Mouse (Mus musculus) adrenal gland, adult 10 weeks (tissue): Measurements from ENCODE around the gene Ccdc97. TPM values are rescaled to one million over a fixed set of nuclear protein-coding genes. Genes with fewer than 3 reads are reported as not detected.

Experiments
- polyA plus RNA-seq: library from polyadenylated mRNA; stranded (reverse); fragments of 350-450 nt; fragmentation: Illumina TruSeq; extraction: RNeasy Lipid Tissue Mini Kit (QIAGEN cat#74804); gene quantifications from one replicate; pipeline ENCODE4 v1.2.3, GENCODE M21; 2014; ENCODE audit warnings: low read depth, low replicate concordance

Ccdc97 gene
- 2.7 TPM for polyA plus RNA-seq

DNA sequence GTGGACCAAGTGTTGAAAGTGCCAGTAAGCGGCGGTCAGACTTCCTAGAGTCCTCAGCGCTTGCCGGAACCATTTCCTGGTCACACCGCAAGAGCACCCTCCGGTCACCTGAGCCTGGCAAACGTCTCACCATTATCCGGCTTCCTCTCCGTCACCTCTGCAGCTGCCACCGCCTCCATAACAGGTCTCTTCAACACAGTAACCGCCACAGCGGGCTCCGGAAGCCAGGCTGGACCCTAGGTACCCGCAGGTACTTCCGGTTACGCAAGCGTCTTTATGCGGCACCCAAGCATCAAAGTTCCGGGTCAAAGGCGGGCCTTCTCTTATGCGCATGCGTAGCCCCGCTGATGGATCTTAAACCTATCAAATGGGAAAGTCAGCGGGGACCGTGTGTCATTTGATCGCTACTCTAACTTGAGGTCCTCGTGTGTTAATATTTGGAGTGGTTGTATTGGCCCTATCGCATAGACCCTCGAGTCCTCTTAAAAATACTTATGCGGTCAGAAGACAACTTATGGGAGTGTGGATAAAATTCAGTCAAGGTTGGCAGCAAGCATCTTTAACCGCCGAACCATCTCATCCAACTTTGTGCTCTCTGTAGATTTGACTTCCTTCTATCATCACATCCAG, at the start of gene Ccdc97:
TSS of gene Ccdc97 (minus strand) at position 301 of the 630 bp plus-strand sequence.

DNA sequence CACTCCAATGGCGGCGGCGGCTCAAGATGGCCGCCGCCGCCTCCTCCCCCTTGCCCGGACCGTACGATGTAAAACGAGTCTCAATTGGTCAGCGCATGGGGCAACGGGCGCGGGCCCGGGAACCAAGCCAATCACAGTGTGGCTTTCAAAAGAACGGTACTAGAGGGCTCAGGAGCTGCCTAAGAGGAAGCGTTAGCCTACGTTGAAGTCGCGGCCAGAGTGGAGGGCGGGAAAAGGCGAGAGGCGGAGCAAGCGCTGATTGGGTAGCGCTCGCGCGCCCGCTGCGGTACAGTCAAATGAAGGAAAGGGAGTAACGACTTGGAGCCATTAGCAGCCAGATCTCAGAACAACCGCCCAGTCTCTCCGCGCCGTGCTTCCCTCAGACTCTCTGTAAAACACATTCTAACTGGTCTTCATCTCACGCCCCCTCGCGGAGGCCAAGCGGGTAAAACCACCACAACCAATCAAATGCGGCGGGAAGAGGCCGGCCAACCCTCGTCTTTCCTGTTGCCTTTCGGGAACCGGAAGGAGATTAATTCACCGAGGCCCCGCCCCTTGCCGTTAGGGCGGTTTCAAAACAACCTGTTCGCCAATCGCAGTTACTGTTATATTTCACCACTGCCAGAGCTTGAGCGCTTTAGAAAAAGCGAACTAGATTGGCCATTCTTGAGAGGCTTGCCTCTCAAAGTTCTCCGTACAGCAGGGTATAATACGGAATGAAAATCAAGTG, 36.0 kb upstream of the Ccdc97 start, which contains the start of gene Hnrnpul1:
TSS of gene Hnrnpul1 (minus strand) at position 20 of the 730 bp plus-strand sequence.

DNA sequence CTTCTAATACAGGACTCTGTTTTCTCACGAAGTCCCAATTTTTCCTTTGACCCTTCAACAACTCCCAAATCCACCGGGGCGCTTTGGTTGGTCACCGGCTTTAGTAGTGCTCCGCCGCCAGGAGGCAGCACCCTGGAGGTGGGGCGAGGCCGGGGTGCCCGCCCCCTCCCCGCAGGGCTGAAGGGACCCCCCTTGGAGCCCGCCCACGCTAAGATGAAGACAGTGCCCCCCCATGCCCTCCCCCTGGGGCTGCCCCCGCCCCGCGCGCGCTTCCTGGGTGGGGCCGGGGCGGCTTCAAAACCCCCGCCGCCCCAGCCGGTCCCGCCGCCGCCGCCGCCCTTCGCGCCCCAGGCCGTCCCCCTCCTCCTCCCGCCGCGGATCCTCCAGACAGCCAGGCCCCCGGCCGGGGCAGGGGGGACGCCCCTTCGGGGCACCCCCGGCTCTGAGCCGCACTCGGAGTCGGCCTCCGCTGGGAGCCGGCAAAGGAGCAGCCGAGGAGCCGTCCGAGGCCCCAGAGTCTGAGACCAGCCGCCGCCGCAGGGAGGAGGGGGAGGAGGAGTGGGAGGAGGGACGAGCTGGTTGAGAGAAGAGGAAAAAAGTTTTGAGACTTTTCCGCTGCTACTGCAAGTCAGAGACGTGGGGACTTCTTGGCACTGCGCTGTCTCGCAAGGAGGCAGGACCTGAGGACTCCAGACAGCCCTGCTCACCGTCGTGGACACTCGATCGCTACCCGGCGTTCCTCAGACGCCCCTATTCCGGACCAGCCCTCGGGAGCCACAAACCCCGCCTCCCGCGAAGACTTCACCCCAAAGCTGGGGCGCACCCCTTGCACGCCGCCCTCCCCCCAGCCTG, 32.0 kb downstream of the Ccdc97 start, which contains the start of gene Tgfb1:
TSS of gene Tgfb1 (plus strand) at position 323 of the 852 bp plus-strand sequence.

DNA sequence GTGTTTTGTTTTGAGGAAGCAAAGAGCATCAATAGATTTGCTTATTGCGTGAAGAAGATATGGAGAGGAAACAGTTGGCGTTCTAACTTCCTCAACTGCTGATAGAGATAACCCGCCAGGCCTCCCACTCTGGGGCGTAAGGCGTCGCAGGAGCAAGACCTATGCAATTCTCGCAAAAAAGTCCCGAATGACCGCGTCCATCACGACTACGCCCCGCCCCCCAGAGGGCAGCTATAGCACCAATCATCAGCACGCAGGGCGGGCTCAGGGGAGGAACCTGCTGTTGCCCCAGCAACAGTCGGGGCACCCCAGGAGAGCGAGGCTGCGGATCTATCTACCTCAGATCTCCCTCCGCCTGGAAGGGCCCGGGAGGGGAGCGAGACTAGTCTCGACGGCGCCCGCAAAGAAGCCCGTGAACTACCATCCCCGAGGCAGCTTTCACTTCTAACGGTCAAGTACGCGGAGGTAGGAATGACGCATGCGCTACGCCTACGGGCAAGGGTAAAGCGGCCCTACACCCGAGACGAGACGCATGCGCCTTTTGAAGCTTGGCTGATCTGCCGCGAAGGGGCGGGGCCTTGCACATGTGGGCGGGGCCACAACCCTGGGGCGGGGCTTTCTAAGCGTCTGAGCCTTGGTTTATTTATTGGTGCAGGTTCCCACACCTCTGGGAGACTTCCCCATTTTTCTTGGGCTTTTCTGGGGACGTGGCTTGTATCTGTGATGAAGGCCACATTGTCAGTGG, 38.2 kb downstream of the Ccdc97 start, which contains the start of gene B9d2:
TSS of gene B9d2 (plus strand) at position 267 of the 745 bp plus-strand sequence.

DNA sequence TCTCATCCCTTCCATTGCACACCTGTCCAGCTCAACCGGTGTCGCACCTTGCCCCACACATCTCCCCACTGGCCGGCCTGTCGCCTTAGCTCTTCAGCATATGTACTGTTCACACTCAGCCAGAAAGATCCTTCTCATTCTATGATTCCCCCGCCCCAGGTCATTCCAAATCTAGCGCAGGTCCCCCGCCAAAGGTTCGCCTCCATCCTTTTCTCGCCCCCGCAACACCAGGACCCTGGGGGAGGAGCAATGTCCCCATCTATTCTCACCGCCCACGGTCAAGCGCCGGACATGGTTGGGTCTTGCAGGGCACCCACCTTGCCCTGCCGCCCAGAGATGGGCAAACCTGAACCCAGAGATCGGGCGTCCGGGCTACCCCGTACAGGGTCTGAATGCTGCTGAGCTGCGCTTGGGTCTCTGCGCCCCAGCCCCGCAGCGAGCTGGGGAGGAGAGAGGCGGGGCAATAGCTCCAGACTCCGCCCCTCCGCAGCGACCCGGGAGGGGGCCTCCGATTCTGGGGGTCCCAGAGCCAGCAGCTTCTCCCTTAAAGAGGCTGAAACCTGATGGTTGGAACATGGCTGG, 44.1 kb downstream of the Ccdc97 start, which contains the start of gene Tmem91:
TSS of gene Tmem91 (minus strand) at position 448 of the 582 bp plus-strand sequence.

Other genes starting within 250 kb of the Ccdc97 start
- 69.6 TPM for gene Ceacam1, start 241.5 kb downstream of the Ccdc97 start, polyA plus RNA-seq
- gene Ceacam2, start 179.2 kb downstream of the Ccdc97 start, polyA plus RNA-seq = not detected
- gene Erich4, start 103.2 kb downstream of the Ccdc97 start, polyA plus RNA-seq = not detected
- 10.8 TPM for gene Dmac2, start 99.7 kb downstream of the Ccdc97 start, polyA plus RNA-seq
- not detected for gene B3gnt8, start 92.4 kb downstream of the Ccdc97 start, polyA plus RNA-seq
- not detected for gene Bckdha, start 60.1 kb downstream of the Ccdc97 start, polyA plus RNA-seq
- 0.29 TPM for gene Exosc5, start 59.9 kb downstream of the Ccdc97 start, polyA plus RNA-seq
- not detected for gene Tmem91, start 43.9 kb downstream of the Ccdc97 start, polyA plus RNA-seq
- gene B9d2, start 38.3 kb downstream of the Ccdc97 start, polyA plus RNA-seq = not detected
- gene Tgfb1, start 32.1 kb downstream of the Ccdc97 start, polyA plus RNA-seq = 3.4 TPM
- 34.8 TPM for gene Hnrnpul1, start 35.7 kb upstream of the Ccdc97 start, polyA plus RNA-seq
- gene Axl, start 69.6 kb upstream of the Ccdc97 start, polyA plus RNA-seq = 26.1 TPM
- 0.17 TPM for gene Cyp2s1, start 97.8 kb upstream of the Ccdc97 start, polyA plus RNA-seq
- gene Cyp2b10, start 178.5 kb upstream of the Ccdc97 start, polyA plus RNA-seq = 4.7 TPM